In the genomic region with DNA sequence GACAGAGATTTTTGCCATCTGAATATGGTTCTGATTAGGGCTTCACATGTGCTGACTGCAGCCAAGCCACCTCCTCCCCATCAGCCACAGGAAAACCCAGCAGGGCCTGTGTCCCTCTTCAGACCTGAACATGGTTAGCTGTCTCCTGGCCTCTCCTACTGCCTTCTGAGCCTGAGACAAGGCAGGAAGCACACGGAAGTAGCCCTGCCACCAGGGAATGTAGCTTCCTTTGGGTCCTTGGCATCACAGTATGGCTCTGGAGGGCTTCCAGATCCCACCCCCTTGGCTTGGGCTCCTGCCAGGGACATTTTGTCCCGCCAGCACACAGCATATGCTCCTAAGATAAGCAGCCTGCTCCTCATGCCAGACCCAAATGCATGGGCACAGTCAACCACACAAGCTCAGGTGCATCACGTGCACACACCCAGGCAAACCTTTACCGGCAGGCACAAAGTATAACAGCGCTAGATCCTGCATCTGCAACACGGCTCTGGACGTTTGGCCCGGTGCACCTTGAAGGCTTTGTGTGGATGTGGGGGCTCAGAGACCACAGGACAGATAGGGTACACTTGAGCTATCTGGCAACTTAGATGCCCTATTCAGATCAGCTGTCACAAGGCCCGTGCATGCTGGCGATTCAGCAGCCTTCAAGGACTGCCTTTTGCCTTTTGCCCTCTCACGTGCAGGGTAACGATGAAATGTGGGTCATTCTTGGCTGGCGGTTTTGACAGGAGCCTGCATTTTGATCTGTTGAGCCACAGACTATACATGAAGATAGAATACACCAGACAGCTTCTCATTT, we compare ENCODE assay signal across 10 mouse cellular contexts. TPM values are rescaled to one million over a fixed set of nuclear protein-coding genes. Genes with fewer than 3 reads are reported as not detected.
DNase-seq lines count a peak whose midpoint lies in the region; ATAC-seq lines count a peak whose summit lies in the region.
"Had no signal": no experiment of that assay in that cellular context is flagged by ENCODE, and none has a peak within 500 bp of the region (broad histone marks: within the 10 kb centered on the region; RNA-seq: fewer than 3 reads in every experiment).

No protein-coding gene starts in this region.

- H3K36me3 ChIP-seq in hindbrain, embryonic 16.5 days (ENCODE audit: control insufficient read depth, insufficient read depth, low read length): no peaks in the 10 kb centered on the region
- no peaks in the 10 kb centered on the region for H3K36me3 ChIP-seq in hindbrain, embryonic 13.5 days

- H3K27me3 ChIP-seq in hindbrain, embryonic 16.5 days (replicated peaks; ENCODE audit: control insufficient read depth, insufficient read depth, low read length): no peaks in the 10 kb centered on the region
- no peaks in the 10 kb centered on the region for H3K27me3 ChIP-seq in hindbrain, embryonic 13.5 days

- H3K4me2 ChIP-seq in hindbrain, embryonic 16.5 days (ENCODE audit: low read length): no peak overlapping the region
- H3K4me2 ChIP-seq in hindbrain, embryonic 13.5 days: no peak overlapping the region

- H3K4me1 ChIP-seq in hindbrain, embryonic 16.5 days (ENCODE audit: control insufficient read depth, insufficient read depth, low read depth, low read length): peaks cover 8% of the 10 kb centered on the region
- peaks cover 7% of the 10 kb centered on the region for H3K4me1 ChIP-seq in hindbrain, embryonic 13.5 days (replicated peaks)

- peak; percentile 76 for ATAC-seq in hindbrain, embryonic 16.5 days
- ATAC-seq in hindbrain, embryonic 13.5 days (ENCODE audit: low FRiP score): no peak
- ATAC-seq in cerebellum, adult (ENCODE audit: insufficient number of reproducible peaks, low FRiP score, low TSS enrichment): peak; percentile 72
- peak; percentile 67 for ATAC-seq in megakaryocyte progenitor cell, adult 5-6 weeks (replicated peaks; ENCODE audit: poor library complexity)
- ATAC-seq in CD4-positive, CD25-positive, alpha-beta regulatory T cell, adult 4 months: no peak

- H3K4me3 ChIP-seq in hindbrain, embryonic 16.5 days (ENCODE audit: low read length): no peak overlapping the region
- no peak overlapping the region for H3K4me3 ChIP-seq in hindbrain, embryonic 13.5 days

- H3K27ac ChIP-seq in hindbrain, embryonic 16.5 days (ENCODE audit: low read depth, low read length): no peak overlapping the region; the same call in 1 of the 2 replicates
- no peak overlapping the region for H3K27ac ChIP-seq in hindbrain, embryonic 13.5 days

- no peak overlapping the region for H3K9ac ChIP-seq in hindbrain, embryonic 16.5 days (ENCODE audit: low read depth, low read length)
- H3K9ac ChIP-seq in hindbrain, embryonic 13.5 days: no peak overlapping the region

- DNase-seq in gastrocnemius, postnatal 25 days: peak; percentile 72
- peak; percentile 77 to 86 for DNase-seq in layer of hippocampus, adult 8-10 months (ENCODE audit: low spot score in 2 of 2)
- DNase-seq in yolk sac, embryonic 10.5 days (ENCODE audit: low spot score): no peak

- WGBS in hindbrain, embryonic 16.5 days: 64% methylated on average over 13 of the region's 13 CpGs
- WGBS in hindbrain, embryonic 13.5 days: 84% methylated on average over 13 of the region's 13 CpGs

- no peaks in the 10 kb centered on the region for H3K9me3 ChIP-seq in hindbrain, embryonic 16.5 days (ENCODE audit: control insufficient read depth, low read length)
- H3K9me3 ChIP-seq in hindbrain, embryonic 13.5 days: no peaks in the 10 kb centered on the region

RNA-seq across cellular contexts. Expression of gene Rcvrn, which starts 27.4 kb away (rescaled TPM):
- not detected in 2 replicates for polyA plus RNA-seq in hindbrain, embryonic 16.5 days (2015; fragmentation: Nextera tagmentation; extraction: Ambion mirVana)
- polyA plus RNA-seq in hindbrain, embryonic 13.5 days (2015; fragmentation: Nextera tagmentation; extraction: Ambion mirVana): not detected in 2 replicates
- under 1 TPM in 1 of 2 experiments, not detected in 1; 0.27 TPM for total RNA-seq in gastrocnemius, postnatal 25 days (2021)
- 1 to 10 TPM; 1.3 to 2.5 (median 1.6) TPM for total RNA-seq in layer of hippocampus, adult 8-10 months (2022)
- total RNA-seq in megakaryocyte progenitor cell, adult 5-6 weeks (2015): not detected in 2 replicates
- not detected in 2 replicates for total RNA-seq in megakaryocyte progenitor cell, adult 5-6 weeks (2017)
- not detected for polyA plus RNA-seq in CD4-positive, CD25-positive, alpha-beta regulatory T cell, adult 4 months (2017; shearing (Covaris generic))
- total RNA-seq: ES-E14 had no signal
- polyA plus RNA-seq: neural tube, embryonic 11.5 days had no signal

Comparison
In these comparisons a context has a peak if more than half of its experiments do, and no peak if none do; other contexts are left out.
1. ATAC-seq: peak in hindbrain, embryonic 16.5 days (single experiment), cerebellum, adult (single experiment) and megakaryocyte progenitor cell, adult 5-6 weeks (single experiment); none in hindbrain, embryonic 13.5 days (single experiment) and CD4-positive, CD25-positive, alpha-beta regulatory T cell, adult 4 months (single experiment).